Mouse (Mus musculus) G1E (cell line): ENCODE results near the gene Sync. TPM values are rescaled to one million over a fixed set of nuclear protein-coding genes. Genes with fewer than 3 reads are reported as not detected.

Experiments used
- ATAC-seq: 2 replicates; pipeline ENCODE4 v1.8.0; 2016; ENCODE audit warnings: mild to moderate bottlenecking; ENCODE audit not compliant: insufficient number of reproducible peaks, poor library complexity, low FRiP score, severe bottlenecking; ENCODE audit errors: extremely low read depth
- DNase-seq: peaks from one replicate; pipeline ENCODE4 v3.0.0; 2012; ENCODE audit warnings: low spot score
- H3K27me3 ChIP-seq: 2 replicates; pipeline ENCODE4 v1.6.1; 2012; ENCODE audit warnings: mild to moderate bottlenecking, low read length, inconsistent platforms; ENCODE audit not compliant: insufficient read depth
- H3K36me3 ChIP-seq: replicated peaks from 2 replicates; pipeline ENCODE3; 2012; ENCODE audit warnings: mild to moderate bottlenecking, inconsistent platforms
- H3K4me1 ChIP-seq: 2 replicates; pipeline ENCODE4 v1.6.1; 2012; ENCODE audit warnings: low read depth, low read length, inconsistent platforms, mixed read lengths; ENCODE audit not compliant: insufficient read depth
- H3K4me3 ChIP-seq: 2 replicates; pipeline ENCODE4 v1.5.1; 2012; ENCODE audit warnings: low read depth, mild to moderate bottlenecking, inconsistent platforms, low read length, moderate library complexity, mixed read lengths
- H3K9me3 ChIP-seq: replicated peaks from 2 replicates; pipeline ENCODE4 v1.6.1; 2012; ENCODE audit warnings: inconsistent platforms
- CTCF ChIP-seq: IDR thresholded peaks from 2 replicates; pipeline ENCODE4 v1.5.1; 2012; ENCODE audit warnings: low read depth, low read length, inconsistent platforms, mixed read lengths
- GATA1 ChIP-seq: IDR thresholded peaks from 2 replicates; pipeline ENCODE4 v1.6.1; 2012; ENCODE audit warnings: borderline replicate concordance, low read length, inconsistent platforms, mixed read lengths
- POLR2AphosphoS5 ChIP-seq: IDR thresholded peaks from 2 replicates; pipeline ENCODE4 v1.6.1; 2012; ENCODE audit warnings: low read depth, low read length, inconsistent platforms; ENCODE audit not compliant: insufficient replicate concordance
- polyA plus RNA-seq: library from polyadenylated mRNA; stranded (reverse); fragments of >175 nt; gene quantifications from 2 replicates; pipeline ENCODE4 v1.2.3, GENCODE M21; 2012
- total RNA-seq, 2 experiments: library from RNA; stranded (forward) in 1 of 2; stranded (reverse) in 1 of 2; fragments of 200-1000 nt in 1 of 2; fragments of >200 nt in 1 of 2; fragmentation: Nextera tagmentation in 1 of 2; gene quantifications; 2 replicates each; pipeline ENCODE4 v1.2.3; 2014 to 2017

Gene Sync
- total and polyA plus RNA-seq, 3 experiments = 2.1 to 17.2 (median 6.9) TPM

DNA sequence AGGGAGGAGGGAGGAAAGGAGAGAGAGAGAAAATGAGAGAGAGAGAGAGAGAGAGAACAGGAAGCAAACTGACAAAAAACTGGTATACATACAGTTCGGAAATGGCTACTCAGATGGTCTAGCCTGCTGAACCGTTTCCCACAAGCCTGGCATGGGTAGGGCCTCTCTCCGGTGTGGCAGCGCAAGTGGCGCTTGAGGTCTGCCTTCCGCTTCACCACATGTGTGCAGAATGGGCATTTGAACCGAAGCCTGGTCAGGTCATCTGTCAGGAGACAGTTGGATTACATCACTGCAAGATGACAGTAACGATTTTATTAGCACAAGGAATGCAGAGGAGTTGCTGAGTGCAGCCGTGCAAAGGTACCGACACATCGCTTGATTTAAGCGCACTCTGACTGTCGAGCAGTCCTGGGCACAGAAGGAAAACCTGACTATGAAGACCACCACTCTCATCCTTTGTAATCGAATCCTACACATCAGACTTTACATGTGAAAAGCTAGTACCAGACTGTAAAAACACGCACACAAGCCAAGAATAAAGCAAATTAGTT, 70.3 kb downstream of the Sync start:
- ATAC-seq (no peak), DNase-seq (no peak)
- no peaks in the 10 kb centered on the region for H3K36me3 ChIP-seq
- no peak overlapping the region for H3K4me3 ChIP-seq
- H3K9me3 ChIP-seq = no peaks in the 10 kb centered on the region
- peaks cover 6% of the 10 kb centered on the region; the same call in 1 of the 2 replicates for H3K4me1 ChIP-seq
- peaks cover 18% of the 10 kb centered on the region; the same call in 1 of the 2 replicates for H3K27me3 ChIP-seq
- TF ChIP-seq GATA1 = no peak
- no peak for TF ChIP-seq CTCF
- TF ChIP-seq POLR2AphosphoS5 = no peak

Other genes with a start within 250 kb of the Sync start
- 10.8 and 14.2 TPM in 2 replicates for gene Rnf19b, start 229.3 kb upstream of the Sync start, total RNA-seq (2014; fragmentation: Nextera tagmentation)
- gene Rnf19b, start 229.3 kb upstream of the Sync start, total RNA-seq (2017) = 76.9 and 87.2 TPM in 2 replicates
- gene Rnf19b, start 229.3 kb upstream of the Sync start, polyA plus RNA-seq = 42.8 and 48.1 TPM in 2 replicates
- gene Tmem54, start 182.1 kb upstream of the Sync start, total RNA-seq (2014; fragmentation: Nextera tagmentation) = not detected in 2 replicates
- gene Tmem54, start 182.1 kb upstream of the Sync start, total RNA-seq (2017) = not detected in 2 replicates
- not detected in 2 replicates for gene Tmem54, start 182.1 kb upstream of the Sync start, polyA plus RNA-seq
- gene Hpca, start 165.6 kb upstream of the Sync start, total RNA-seq (2014; fragmentation: Nextera tagmentation) = 1.1 TPM in 1 of 2 replicates, not detected in the other
- gene Hpca, start 165.6 kb upstream of the Sync start, total RNA-seq (2017) = not detected in 2 replicates
- gene Hpca, start 165.6 kb upstream of the Sync start, polyA plus RNA-seq = not detected in 2 replicates
- gene Fndc5, start 150.6 kb upstream of the Sync start, total RNA-seq (2014; fragmentation: Nextera tagmentation) = 25.0 and 31.2 TPM in 2 replicates
- 6.5 and 7.2 TPM in 2 replicates for gene Fndc5, start 150.6 kb upstream of the Sync start, total RNA-seq (2017)
- gene Fndc5, start 150.6 kb upstream of the Sync start, polyA plus RNA-seq = 6.7 and 9.4 TPM in 2 replicates
- 124 and 145 TPM in 2 replicates for gene S100pbp, start 97.9 kb upstream of the Sync start, total RNA-seq (2014; fragmentation: Nextera tagmentation)
- gene S100pbp, start 97.9 kb upstream of the Sync start, total RNA-seq (2017) = 47.9 and 57.6 TPM in 2 replicates
- gene S100pbp, start 97.9 kb upstream of the Sync start, polyA plus RNA-seq = 3.4 and 4.5 TPM in 2 replicates
- 106 and 115 TPM in 2 replicates for gene Yars, start 97.9 kb upstream of the Sync start, total RNA-seq (2014; fragmentation: Nextera tagmentation)
- gene Yars, start 97.9 kb upstream of the Sync start, total RNA-seq (2017) = 74.5 and 79.1 TPM in 2 replicates
- gene Yars, start 97.9 kb upstream of the Sync start, polyA plus RNA-seq = 65.8 and 74.8 TPM in 2 replicates
- gene C77080, start 26.2 kb upstream of the Sync start, total RNA-seq (2014; fragmentation: Nextera tagmentation) = 67.9 and 76.6 TPM in 2 replicates
- 22.0 and 23.6 TPM in 2 replicates for gene C77080, start 26.2 kb upstream of the Sync start, total RNA-seq (2017)
- 182 and 196 TPM in 2 replicates for gene C77080, start 26.2 kb upstream of the Sync start, polyA plus RNA-seq
- gene Rbbp4, start 47.8 kb downstream of the Sync start, total RNA-seq (2014; fragmentation: Nextera tagmentation) = 223 and 238 TPM in 2 replicates
- 120 and 127 TPM in 2 replicates for gene Rbbp4, start 47.8 kb downstream of the Sync start, total RNA-seq (2017)
- gene Rbbp4, start 47.8 kb downstream of the Sync start, polyA plus RNA-seq = 64.7 and 74.1 TPM in 2 replicates
- 12.0 and 15.3 TPM in 2 replicates for gene Zbtb8os, start 48.1 kb downstream of the Sync start, total RNA-seq (2014; fragmentation: Nextera tagmentation)
- gene Zbtb8os, start 48.1 kb downstream of the Sync start, total RNA-seq (2017) = 57.2 and 77.1 TPM in 2 replicates
- gene Zbtb8os, start 48.1 kb downstream of the Sync start, polyA plus RNA-seq = 2.3 and 2.8 TPM in 2 replicates
- gene Zbtb8a, start 90.5 kb downstream of the Sync start, total RNA-seq (2014; fragmentation: Nextera tagmentation) = not detected in 2 replicates
- gene Zbtb8a, start 90.5 kb downstream of the Sync start, total RNA-seq (2017) = 0.64 and 0.87 TPM in 2 replicates
- 0.14 and 0.17 TPM in 2 replicates for gene Zbtb8a, start 90.5 kb downstream of the Sync start, polyA plus RNA-seq
- gene Zbtb8b, start 153.2 kb downstream of the Sync start, total RNA-seq (2014; fragmentation: Nextera tagmentation) = not detected in 2 replicates
- 0.06 and 0.16 TPM in 2 replicates for gene Zbtb8b, start 153.2 kb downstream of the Sync start, total RNA-seq (2017)
- not detected in 2 replicates for gene Zbtb8b, start 153.2 kb downstream of the Sync start, polyA plus RNA-seq
- 25.0 and 91.3 TPM in 2 replicates for gene Bsdc1, start 174.0 kb downstream of the Sync start, total RNA-seq (2014; fragmentation: Nextera tagmentation)
- gene Bsdc1, start 174.0 kb downstream of the Sync start, total RNA-seq (2017) = 28.4 and 29.1 TPM in 2 replicates
- 25.7 and 34.8 TPM in 2 replicates for gene Bsdc1, start 174.0 kb downstream of the Sync start, polyA plus RNA-seq
- gene Tssk3, start 203.4 kb downstream of the Sync start, total RNA-seq (2014; fragmentation: Nextera tagmentation) = not detected in 2 replicates
- gene Tssk3, start 203.4 kb downstream of the Sync start, total RNA-seq (2017) = 0.38 TPM in 1 of 2 replicates, not detected in the other
- not detected in 2 replicates for gene Tssk3, start 203.4 kb downstream of the Sync start, polyA plus RNA-seq
- not detected in 2 replicates for gene Fam229a, start 203.6 kb downstream of the Sync start, total RNA-seq (2014; fragmentation: Nextera tagmentation)
- not detected in 2 replicates for gene Fam229a, start 203.6 kb downstream of the Sync start, total RNA-seq (2017)
- 0.31 TPM in 1 of 2 replicates, not detected in the other for gene Fam229a, start 203.6 kb downstream of the Sync start, polyA plus RNA-seq
- 14.5 and 18.7 TPM in 2 replicates for gene Marcksl1, start 226.0 kb downstream of the Sync start, total RNA-seq (2014; fragmentation: Nextera tagmentation)
- 13.4 and 13.6 TPM in 2 replicates for gene Marcksl1, start 226.0 kb downstream of the Sync start, total RNA-seq (2017)
- 38.9 and 47.0 TPM in 2 replicates for gene Marcksl1, start 226.0 kb downstream of the Sync start, polyA plus RNA-seq